Mouse (Mus musculus): ENCODE measurements around the gene Slit3. TPM values are rescaled to one million over a fixed set of nuclear protein-coding genes. Genes with fewer than 3 reads are reported as not detected.

Gene Slit3
- total and polyA plus RNA-seq, 3 experiments, result not detected

DNA sequence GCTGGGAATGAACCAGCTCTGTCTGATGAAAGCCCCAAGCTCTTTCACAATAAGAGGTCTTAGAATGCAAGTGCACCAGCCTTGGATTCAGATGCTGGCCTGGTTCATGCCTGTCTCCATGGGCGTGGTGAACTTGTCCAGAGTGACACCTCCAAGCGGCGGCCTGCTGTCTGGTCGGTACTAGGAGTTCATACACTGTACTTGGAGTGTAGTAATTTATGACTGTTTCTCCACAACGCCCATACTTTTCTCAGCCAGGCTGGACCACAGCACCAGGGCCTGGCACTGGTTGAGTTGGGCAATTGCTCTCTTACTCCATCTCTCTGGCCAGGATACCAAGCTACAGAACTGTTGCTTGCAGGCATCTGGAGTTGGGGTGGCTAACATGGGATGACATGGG lies 602.9 kb downstream of the Slit3 start:
- no peak overlapping the region for H3K9ac ChIP-seq (ENCODE audit: control insufficient read depth, low read depth, low read length, poor library complexity, severe bottlenecking)
- no peaks in the 10 kb centered on the region for H3K4me1 ChIP-seq (ENCODE audit: control insufficient read depth in 1 of 2, insufficient read depth in 2 of 2, low read length in 2 of 2)
- H3K27ac ChIP-seq (ENCODE audit: control insufficient read depth, low read depth, low read length), result no peak overlapping the region
- H3K9me3 ChIP-seq (replicated peaks; ENCODE audit: insufficient read depth, low read length), result no peaks in the 10 kb centered on the region
- no peaks in the 10 kb centered on the region for H3K79me2 ChIP-seq (ENCODE audit: control insufficient read depth, insufficient read depth, low read length, poor library complexity)
- no peak for DNase-seq (ENCODE audit: low read depth, low spot score)
- TF ChIP-seq ELF1 (IDR thresholded peaks at IDR 0.05; ENCODE audit: low read depth, low read length) (no peak), ZMIZ1 (IDR thresholded peaks at IDR 0.05; ENCODE audit: low read depth, low read length) (no peak), JUND (IDR thresholded peaks at IDR 0.05; ENCODE audit: low read depth, low read length) (no peak), KAT2A (conservative IDR thresholded peaks at IDR 0.05; ENCODE audit: low read depth, low read length) (no peak), SMC3 (IDR thresholded peaks at IDR 0.05; ENCODE audit: low read depth, low read length) (no peak), NRF1 (IDR thresholded peaks at IDR 0.05; ENCODE audit: insufficient read depth, low read depth, low read length, poor library complexity, severe bottlenecking) (no peak), MXI1 (IDR thresholded peaks at IDR 0.05; ENCODE audit: low read depth, low read length) (no peak), POLR2A (IDR thresholded peaks at IDR 0.05; ENCODE audit: control insufficient read depth in 1 of 2, insufficient read depth in 1 of 2, low read depth in 1 of 2, low read length in 2 of 2, poor library complexity in 1 of 2) (no peak), ETS1 (IDR thresholded peaks at IDR 0.05; ENCODE audit: low read depth, low read length) (no peak), SIN3A (IDR thresholded peaks at IDR 0.05; ENCODE audit: low read length) (no peak), TBP (IDR thresholded peaks at IDR 0.05; ENCODE audit: low read depth, low read length) (no peak), MAZ (IDR thresholded peaks at IDR 0.05; ENCODE audit: low read depth, low read length) (no peak), RAD21 (IDR thresholded peaks at IDR 0.05; ENCODE audit: low read depth, low read length) (no peak), USF1 (IDR thresholded peaks at IDR 0.05; ENCODE audit: low read depth, low read length) (no peak)
- H3K27me3 ChIP-seq (ENCODE audit: control insufficient read depth in 1 of 2, insufficient read depth in 2 of 2, low read length in 2 of 2), result no peaks in the 10 kb centered on the region
- no peak overlapping the region for H3K4me3 ChIP-seq (ENCODE audit: control insufficient read depth in 1 of 2, insufficient read depth in 1 of 2, low read depth in 2 of 2, low read length in 2 of 2)
- no peaks in the 10 kb centered on the region for H3K36me3 ChIP-seq (ENCODE audit: control insufficient read depth in 1 of 2, insufficient read depth in 2 of 2, low read length in 2 of 2)

DNA sequence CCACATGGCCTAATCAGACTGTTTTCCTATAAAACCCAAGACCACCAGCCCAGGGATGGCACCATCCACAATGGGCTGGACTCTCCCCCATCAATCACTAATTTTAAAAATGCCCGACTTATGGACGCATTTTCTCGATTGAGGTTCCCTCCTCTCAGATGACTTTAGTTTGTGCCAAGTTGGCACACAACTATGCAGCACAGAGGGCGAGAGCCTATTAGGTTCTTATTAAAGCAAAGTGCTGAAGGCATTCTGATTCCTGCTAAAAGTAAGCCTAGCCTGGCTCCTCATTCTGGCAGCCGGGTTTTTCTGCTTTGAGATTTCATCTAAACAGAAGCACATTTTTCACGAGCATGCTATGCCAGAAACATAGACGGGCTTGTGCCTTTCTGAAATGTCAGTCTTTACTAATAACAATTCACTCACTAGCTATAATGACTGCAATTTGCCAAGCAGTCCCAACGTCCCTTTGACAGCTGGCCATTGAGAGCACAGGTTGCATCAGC lies 605.4 kb downstream of the Slit3 start:
- Histone ChIP-seq H3K79me2 (ENCODE audit: control insufficient read depth, insufficient read depth, low read length, poor library complexity) (no peaks in the 10 kb centered on the region), H3K27ac (ENCODE audit: control insufficient read depth, low read depth, low read length) (no peak overlapping the region), H3K9me3 (replicated peaks; ENCODE audit: insufficient read depth, low read length) (no peaks in the 10 kb centered on the region), H3K36me3 (ENCODE audit: control insufficient read depth in 1 of 2, insufficient read depth in 2 of 2, low read length in 2 of 2) (no peaks in the 10 kb centered on the region), H3K9ac (ENCODE audit: control insufficient read depth, low read depth, low read length, poor library complexity, severe bottlenecking) (no peak overlapping the region), H3K4me3 (ENCODE audit: control insufficient read depth in 1 of 2, insufficient read depth in 1 of 2, low read depth in 2 of 2, low read length in 2 of 2) (no peak overlapping the region), H3K27me3 (ENCODE audit: control insufficient read depth in 1 of 2, insufficient read depth in 2 of 2, low read length in 2 of 2) (no peaks in the 10 kb centered on the region), H3K4me1 (ENCODE audit: control insufficient read depth in 1 of 2, insufficient read depth in 2 of 2, low read length in 2 of 2) (no peaks in the 10 kb centered on the region)
- TF ChIP-seq SMC3 (IDR thresholded peaks at IDR 0.05; ENCODE audit: low read depth, low read length), result no peak
- DNase-seq (ENCODE audit: low read depth, low spot score), result no peak

DNA sequence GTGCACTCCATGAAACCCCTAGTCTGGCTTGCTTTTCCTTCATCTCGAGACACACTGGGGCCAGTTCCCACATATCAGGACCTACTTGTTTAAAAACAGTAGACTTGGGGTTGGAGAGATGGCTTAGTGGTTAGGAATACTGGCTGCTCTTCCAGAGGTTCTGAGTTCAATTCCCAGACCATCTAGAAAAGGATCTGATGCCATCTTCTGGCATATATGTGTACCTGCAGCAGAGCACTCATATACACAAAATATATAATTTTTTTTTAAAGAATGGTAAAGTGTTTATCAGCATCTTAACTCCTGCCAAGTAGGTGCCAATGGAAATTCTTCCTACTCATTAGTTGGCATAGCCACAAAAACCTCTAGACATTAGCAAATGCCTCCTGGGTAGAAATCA lies 607.2 kb downstream of the Slit3 start:
- Histone ChIP-seq H3K4me1 (ENCODE audit: control insufficient read depth in 1 of 2, insufficient read depth in 2 of 2, low read length in 2 of 2) (no peaks in the 10 kb centered on the region), H3K36me3 (ENCODE audit: control insufficient read depth in 1 of 2, insufficient read depth in 2 of 2, low read length in 2 of 2) (no peaks in the 10 kb centered on the region), H3K27ac (ENCODE audit: control insufficient read depth, low read depth, low read length) (no peak overlapping the region), H3K9me3 (replicated peaks; ENCODE audit: insufficient read depth, low read length) (no peaks in the 10 kb centered on the region), H3K27me3 (ENCODE audit: control insufficient read depth in 1 of 2, insufficient read depth in 2 of 2, low read length in 2 of 2) (no peaks in the 10 kb centered on the region), H3K79me2 (ENCODE audit: control insufficient read depth, insufficient read depth, low read length, poor library complexity) (no peaks in the 10 kb centered on the region), H3K9ac (ENCODE audit: control insufficient read depth, low read depth, low read length, poor library complexity, severe bottlenecking) (no peak overlapping the region), H3K4me3 (ENCODE audit: control insufficient read depth in 1 of 2, insufficient read depth in 1 of 2, low read depth in 2 of 2, low read length in 2 of 2) (no peak overlapping the region)
- TF ChIP-seq RAD21 (IDR thresholded peaks at IDR 0.05; ENCODE audit: low read depth, low read length), result peak; percentile 42
- TF ChIP-seq CTCF (IDR thresholded peaks at IDR 0.05 in 2 of 3, conservative IDR thresholded peaks at IDR 0.05 in 1 of 3; ENCODE audit: control insufficient read depth in 1 of 3, insufficient read depth in 1 of 3, low read depth in 2 of 3, low read length in 3 of 3, poor library complexity in 1 of 3, severe bottlenecking in 1 of 3), result peak in 1 of 3 experiments; percentile 31; a peak in 2 of 6 replicates
- TF ChIP-seq SMC3 (IDR thresholded peaks at IDR 0.05; ENCODE audit: low read depth, low read length), result peak; percentile 27; the same call in 1 of the 2 replicates
- no peak for TF ChIP-seq HCFC1 (IDR thresholded peaks at IDR 0.05; ENCODE audit: low read depth, low read length)
- DNase-seq (ENCODE audit: low read depth, low spot score), result no peak

Measured in MEL (cell line).